Mouse (Mus musculus) bone marrow, adult 2 months (tissue): Measurements from ENCODE around the gene Dnlz.
A peak's percentile ranks its signal among the peaks of the same experiment; 100 is the strongest.

ENCODE experiments used
- CTCF ChIP-seq: fragments of 200-500 bp; IDR thresholded peaks from 2 replicates; pipeline ENCODE4 v1.5.1; 2011; ENCODE audit warnings: low read length, control low read depth; ENCODE audit not compliant: control insufficient read depth, insufficient read depth
- POLR2A ChIP-seq: fragments of 200-500 bp; IDR thresholded peaks from 2 replicates; pipeline ENCODE4 v1.6.1; 2011; ENCODE audit warnings: low read depth, mild to moderate bottlenecking, control low read depth, low read length, borderline replicate concordance; ENCODE audit not compliant: control insufficient read depth

- TF ChIP-seq CTCF (peak; percentile 36; the same call in 1 of the 2 replicates), POLR2A (no peak)
Observed at GRCm38 (mm10) chr2:26312812-26313211, 39.1 kb downstream of the Dnlz start.
